Mouse (Mus musculus) erythroblast, embryonic 14.5 days (primary cell): Measurements from ENCODE around the gene Fgfr2.

Source experiments
- GATA1 ChIP-seq: IDR thresholded peaks from 2 replicates; pipeline ENCODE4 v1.6.1; 2012; ENCODE audit warnings: low read length, inconsistent platforms, mixed read lengths
- TAL1 ChIP-seq: IDR thresholded peaks from 3 replicates; pipeline ENCODE4 v1.6.1; 2012; ENCODE audit warnings: low read length, inconsistent platforms, mixed read lengths

DNA sequence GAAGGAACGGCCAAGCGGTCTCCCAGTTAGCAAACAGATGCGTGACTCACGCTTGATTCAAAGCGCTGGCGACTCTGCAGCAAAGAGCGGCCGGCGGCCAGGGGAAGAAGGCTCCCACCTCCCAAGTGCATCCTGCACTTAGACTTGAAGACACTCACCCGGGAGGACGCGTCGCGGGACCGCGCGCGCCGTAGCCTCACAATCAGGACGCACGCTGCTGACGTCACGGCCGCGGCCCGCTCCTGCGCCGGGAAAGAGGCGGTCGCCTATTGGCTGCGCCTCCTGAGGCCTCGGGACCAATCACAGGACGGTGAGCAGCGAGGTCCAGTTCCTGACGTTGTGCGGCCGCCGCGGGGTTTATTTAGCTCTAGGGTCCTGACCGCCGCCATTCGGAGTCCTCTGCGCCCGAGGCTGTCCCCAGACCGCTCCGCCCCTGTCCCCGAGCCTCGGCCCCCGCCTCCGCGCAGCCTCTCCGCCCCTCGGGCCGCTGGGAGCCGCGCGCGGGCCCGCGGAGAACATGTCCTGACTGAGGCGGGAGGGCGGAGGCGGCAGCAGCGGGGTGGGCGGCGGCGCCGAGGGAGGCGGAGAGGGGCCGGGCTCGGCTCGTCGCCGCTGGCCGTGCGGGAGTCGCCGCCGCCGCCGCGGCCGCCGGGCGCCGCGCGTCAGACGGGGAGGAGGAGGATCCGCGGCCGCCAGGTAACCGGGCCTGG is 192.1 kb downstream of the Fgfr2 start, which contains the start of gene Zranb1:
- no peak; the same call in 1 of the 2 replicates for TF ChIP-seq GATA1
- no peak for TF ChIP-seq TAL1
